Mouse (Mus musculus) small intestine, adult 2 months (tissue): Measurements from ENCODE around the gene Fntb. TPM values are rescaled to one million over a fixed set of nuclear protein-coding genes. Genes with fewer than 3 reads are reported as not detected.

Experiments used
- H3K27ac ChIP-seq: fragments of 200-500 bp; 2 replicates; pipeline ENCODE4 v1.5.1; 2012; ENCODE audit warnings: low read depth, low read length, control low read depth, inconsistent platforms; ENCODE audit not compliant: insufficient read depth
- H3K27me3 ChIP-seq: fragments of 200-500 bp; 2 replicates; pipeline ENCODE4 v1.6.1; 2012; ENCODE audit warnings: mild to moderate bottlenecking, moderate library complexity, low read length, inconsistent platforms; ENCODE audit not compliant: control insufficient read depth, insufficient read depth
- H3K36me3 ChIP-seq: fragments of 200-500 bp; 2 replicates; pipeline ENCODE4 v1.6.1; 2012; ENCODE audit warnings: mild to moderate bottlenecking, low read length, control low read depth, inconsistent platforms; ENCODE audit not compliant: control insufficient read depth, insufficient read depth
- H3K4me1 ChIP-seq: fragments of 200-500 bp; 2 replicates; pipeline ENCODE4 v1.6.1; 2012; ENCODE audit warnings: low read length, inconsistent platforms, mixed read lengths; ENCODE audit not compliant: control insufficient read depth, insufficient read depth, insufficient read length
- H3K4me3 ChIP-seq: fragments of 200-500 bp; 2 replicates; pipeline ENCODE4 v1.5.1; 2012; ENCODE audit warnings: low read depth, mild to moderate bottlenecking, control low read depth, inconsistent platforms, low read length, moderate library complexity
- CTCF ChIP-seq: fragments of 200-500 bp; IDR thresholded peaks from 2 replicates; pipeline ENCODE4 v1.5.1; 2012; ENCODE audit warnings: low read depth, mild to moderate bottlenecking, control low read depth, inconsistent platforms, low read length, moderate library complexity, mixed read lengths; ENCODE audit not compliant: insufficient replicate concordance, insufficient read length; ENCODE audit errors: extremely low read depth
- POLR2A ChIP-seq: fragments of 200-500 bp; IDR thresholded peaks from 2 replicates; pipeline ENCODE4 v1.6.1; 2012; ENCODE audit warnings: low read depth, mild to moderate bottlenecking, control low read depth, inconsistent platforms, low read length, moderate library complexity
- WGBS: fragments of 180-500 bp; shearing (Covaris S2); methylation state at CpG from one replicate; pipeline ENCODE4 v1.1.7; 2018; 5-methylcytosine and 5-hydroxymethylcytosine counted together
- polyA plus RNA-seq: library from polyadenylated mRNA; depleted of rRNA; stranded (reverse); fragments of >200 nt; gene quantifications from 2 replicates; pipeline ENCODE4 v1.2.3, GENCODE M21; 2012

Gene Fntb
- polyA plus RNA-seq, 1 experiment: 27.1 TPM

DNA sequence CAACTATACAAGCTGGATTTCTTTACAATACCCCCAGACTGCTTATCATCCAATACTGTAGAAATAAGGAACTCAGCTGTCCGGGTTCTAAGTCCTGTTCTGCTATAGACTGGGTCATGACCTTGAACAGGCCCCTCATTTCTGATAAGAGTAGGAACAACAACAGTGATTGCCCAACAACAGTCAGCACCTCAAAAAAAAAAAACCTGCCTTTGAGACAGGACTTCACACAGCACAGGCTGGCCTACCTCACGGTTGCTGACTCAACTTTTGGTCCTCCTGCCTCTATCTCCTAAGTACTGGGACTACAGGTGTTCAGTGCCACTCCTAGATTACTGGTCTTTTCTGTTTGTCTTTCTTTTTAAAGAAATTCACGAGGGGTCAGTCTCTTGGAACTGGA is 183.4 kb downstream of the Fntb start:
- H3K4me1 ChIP-seq: peaks cover 27% of the 10 kb centered on the region
- no peak overlapping the region for H3K4me3 ChIP-seq
- WGBS: 30% methylated on average over 3 of the region's 3 CpGs
- no peaks in the 10 kb centered on the region for H3K27me3 ChIP-seq
- peak overlapping the region; percentile 78 for H3K27ac ChIP-seq
- TF ChIP-seq CTCF (no peak), POLR2A (no peak)
- H3K36me3 ChIP-seq: peaks cover 88% of the 10 kb centered on the region

DNA sequence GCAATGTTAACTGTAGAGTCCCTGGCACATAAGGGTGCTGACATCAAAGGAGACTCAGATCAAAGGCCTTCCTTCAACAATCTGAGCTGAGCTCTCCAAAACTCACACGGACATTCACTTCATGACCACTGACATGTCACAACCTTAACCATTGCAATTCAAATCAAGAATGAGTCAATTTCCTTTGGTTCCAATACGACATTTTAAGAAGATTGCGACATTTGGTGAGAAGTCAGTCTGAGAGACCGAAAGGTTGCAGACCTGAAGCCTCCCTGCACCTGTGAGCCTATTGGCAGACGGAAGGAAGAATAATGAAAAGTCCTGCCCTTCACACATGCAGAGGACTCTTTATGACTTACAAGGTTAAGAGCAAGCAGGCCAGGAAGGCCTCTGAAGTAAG is 184.9 kb downstream of the Fntb start:
- no peaks in the 10 kb centered on the region for H3K27me3 ChIP-seq
- H3K27ac ChIP-seq: peak overlapping the region; percentile 52; the same call in 1 of the 2 replicates
- H3K4me1 ChIP-seq: peaks cover 24% of the 10 kb centered on the region
- TF ChIP-seq POLR2A: no peak
- no peak for TF ChIP-seq CTCF
- no peak overlapping the region for H3K4me3 ChIP-seq
- H3K36me3 ChIP-seq: peaks cover 84% of the 10 kb centered on the region
- WGBS: 79% methylated on average over 5 of the region's 5 CpGs

DNA sequence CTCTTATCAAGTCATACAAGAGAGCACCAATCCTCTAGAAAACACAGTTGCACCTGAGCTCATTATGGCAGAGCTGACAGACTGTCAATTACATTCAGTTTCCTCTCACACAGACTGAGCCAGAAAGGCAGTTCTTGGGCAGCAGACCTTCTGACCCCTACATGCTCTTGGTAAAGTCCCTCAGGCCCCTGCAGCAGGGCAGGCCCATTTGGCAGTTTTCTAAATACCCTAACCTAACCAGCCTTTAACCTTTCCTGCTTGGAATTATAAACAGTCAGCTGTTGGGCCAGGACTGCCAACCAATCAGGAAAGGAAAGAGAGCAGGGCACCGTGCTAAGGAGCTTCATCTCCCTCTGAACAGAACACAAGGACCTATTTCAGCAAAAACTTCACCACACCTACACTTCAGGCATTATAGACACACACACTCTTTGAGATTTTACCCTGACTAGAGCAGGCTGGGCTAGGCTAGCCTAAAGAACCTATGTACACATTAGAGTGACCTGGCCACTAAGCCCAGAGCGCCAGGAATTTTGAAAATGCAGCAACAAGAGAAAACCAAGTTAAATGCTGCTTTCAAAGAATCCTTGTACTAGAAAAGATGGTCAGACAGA is 188.5 kb downstream of the Fntb start:
- peaks cover 21% of the 10 kb centered on the region for H3K4me1 ChIP-seq
- no peaks in the 10 kb centered on the region for H3K27me3 ChIP-seq
- H3K36me3 ChIP-seq: peaks cover 79% of the 10 kb centered on the region
- no peak overlapping the region for H3K4me3 ChIP-seq
- H3K27ac ChIP-seq: peak overlapping the region; percentile 52
- TF ChIP-seq CTCF (no peak), POLR2A (no peak)
- 74% methylated on average over 2 of the region's 2 CpGs for WGBS

DNA sequence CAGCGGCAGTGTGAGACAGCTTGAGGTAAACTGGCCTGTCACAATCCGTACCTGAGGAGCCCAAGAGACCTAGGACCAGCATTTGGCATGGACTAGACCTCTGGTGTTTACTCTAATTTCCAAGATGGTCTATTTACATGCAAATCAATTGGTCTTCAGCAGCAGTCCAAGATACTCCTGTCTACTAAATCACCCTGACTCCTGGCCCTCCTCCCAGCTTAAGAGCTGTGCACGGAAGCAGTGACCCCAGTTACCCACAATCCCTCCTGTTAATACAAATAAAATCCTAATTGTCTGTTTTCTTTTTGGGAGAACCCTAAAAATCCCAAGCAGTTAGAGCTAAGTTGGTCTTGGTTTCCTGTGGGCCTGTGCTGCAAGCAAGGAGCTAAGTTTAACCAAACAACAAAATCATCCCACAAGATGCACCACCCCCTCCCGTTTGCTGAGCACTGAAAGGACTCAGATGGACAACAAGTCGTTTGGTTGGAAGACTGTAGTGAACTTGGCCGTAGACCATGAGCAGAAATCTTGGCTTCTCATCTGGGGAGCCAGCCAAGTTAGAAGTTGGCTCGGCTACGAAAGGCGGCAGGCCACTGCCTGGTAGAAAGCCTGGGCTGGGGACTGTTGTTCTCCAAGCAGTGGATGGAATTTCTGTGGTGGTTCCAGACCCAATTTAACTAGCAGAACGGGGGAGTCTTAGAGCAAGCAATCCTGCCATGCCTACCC is 189.5 kb downstream of the Fntb start:
- no peak overlapping the region for H3K4me3 ChIP-seq
- H3K36me3 ChIP-seq: peaks cover 79% of the 10 kb centered on the region
- H3K27ac ChIP-seq: peak overlapping the region; percentile 65
- H3K4me1 ChIP-seq: peaks cover 21% of the 10 kb centered on the region
- H3K27me3 ChIP-seq: no peaks in the 10 kb centered on the region
- 62% methylated on average over 10 of the region's 10 CpGs for WGBS
- TF ChIP-seq CTCF (no peak), POLR2A (no peak)

DNA sequence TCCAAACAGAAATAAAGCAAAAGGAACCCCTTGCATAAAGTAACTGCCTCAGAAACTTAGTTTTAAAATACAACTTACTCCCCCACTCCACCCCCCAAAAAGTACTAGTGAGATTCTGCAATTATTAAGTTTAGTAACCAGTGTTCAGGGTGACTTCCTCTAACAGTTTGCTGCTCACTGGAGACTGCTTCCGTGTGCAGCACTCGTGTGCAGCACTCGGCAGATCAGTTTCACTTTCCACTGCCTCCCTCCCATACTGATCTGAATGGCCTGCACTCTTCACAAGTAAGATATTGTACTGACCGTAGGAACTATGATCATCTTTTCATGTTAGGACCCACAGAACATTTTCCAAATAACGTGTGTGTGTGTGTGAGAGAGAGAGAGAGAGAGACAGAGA is 192.3 kb downstream of the Fntb start:
- peak overlapping the region; percentile 91 for H3K27ac ChIP-seq
- H3K4me1 ChIP-seq: peaks cover 19% of the 10 kb centered on the region; the same call in 1 of the 2 replicates
- 5% methylated on average over 5 of the region's 5 CpGs for WGBS
- TF ChIP-seq CTCF (no peak), POLR2A (no peak)
- peaks cover 58% of the 10 kb centered on the region for H3K36me3 ChIP-seq
- no peak overlapping the region for H3K4me3 ChIP-seq
- H3K27me3 ChIP-seq: no peaks in the 10 kb centered on the region

DNA sequence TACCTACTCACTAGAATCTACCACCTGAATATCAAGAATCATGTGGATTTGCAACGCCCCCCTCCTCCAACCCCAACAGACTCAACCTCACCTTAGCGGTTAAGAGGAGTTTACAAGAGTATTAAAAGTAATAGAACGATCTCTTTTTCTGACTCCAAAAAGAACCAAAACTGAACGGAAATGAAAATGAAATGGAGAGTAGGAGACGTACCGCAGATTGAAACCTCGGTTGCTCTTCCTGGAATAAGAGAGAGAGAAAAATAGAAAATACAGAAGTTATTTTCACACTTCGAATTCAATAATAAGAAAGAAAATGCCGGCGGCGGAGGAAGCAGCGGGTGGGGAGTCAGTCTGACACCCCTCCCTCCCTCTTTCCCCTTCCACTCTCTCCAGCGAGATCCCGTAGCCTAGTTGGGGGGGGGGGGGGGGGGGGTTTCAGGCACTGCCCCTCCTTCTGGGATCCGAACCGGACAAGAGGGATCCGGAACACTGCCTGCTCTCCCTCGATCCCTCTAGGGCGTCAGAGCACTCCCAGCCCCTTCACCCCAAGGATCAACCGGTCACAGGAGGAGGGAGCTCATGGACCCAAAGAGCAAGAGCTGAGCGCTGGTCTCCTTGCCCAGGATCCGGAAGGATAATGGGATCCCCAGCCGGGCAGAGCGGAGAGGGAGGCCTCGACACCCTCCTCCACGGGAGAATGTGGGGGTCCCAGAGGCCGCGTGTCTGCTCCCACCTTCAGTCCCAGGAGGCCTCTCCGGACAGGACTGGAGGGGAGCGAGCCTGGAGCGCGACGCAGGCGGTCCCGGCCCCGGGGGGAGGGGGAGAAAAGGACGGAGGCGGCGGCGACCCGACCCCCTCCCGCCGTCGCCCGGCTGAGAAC is 195.9 kb downstream of the Fntb start:
- peaks cover 6% of the 10 kb centered on the region; the same call in 1 of the 2 replicates for H3K4me1 ChIP-seq
- peak overlapping the region; percentile 82 for H3K27ac ChIP-seq
- TF ChIP-seq POLR2A: no peak
- no peak for TF ChIP-seq CTCF
- H3K27me3 ChIP-seq: no peaks in the 10 kb centered on the region
- WGBS: 2% methylated on average over 45 of the region's 45 CpGs
- H3K36me3 ChIP-seq: peaks cover 27% of the 10 kb centered on the region
- H3K4me3 ChIP-seq: peak overlapping the region; percentile 98
